Mouse (Mus musculus): ENCODE results near the gene Flna. TPM values are rescaled to one million over a fixed set of nuclear protein-coding genes. Genes with fewer than 3 reads are reported as not detected.

Flna gene
- 499 and 568 TPM in 2 replicates for polyA plus RNA-seq (2012; rRNA removed)

DNA sequence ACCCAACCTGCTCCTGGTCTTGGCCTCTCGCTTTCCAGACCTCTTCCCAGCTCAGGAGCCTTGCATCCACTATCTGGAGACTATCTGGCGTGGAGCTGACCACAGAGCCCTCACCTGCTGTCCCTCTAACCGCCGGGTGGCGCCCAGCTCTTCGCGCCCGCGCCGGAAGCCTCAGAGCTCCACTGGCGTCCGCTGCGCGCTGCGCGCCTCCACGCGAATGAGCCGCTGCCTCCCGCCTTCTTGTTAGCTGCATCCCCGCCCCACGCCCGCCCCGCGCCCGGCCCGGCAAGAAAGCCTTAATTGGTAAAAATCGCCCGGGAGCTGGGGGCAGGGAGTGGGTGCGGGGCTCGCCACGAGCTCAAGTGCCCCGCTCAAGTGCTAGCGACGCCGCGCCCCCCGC, at the start of gene Flna:
Gene Flna (minus strand): TSS at position 206 of the 400 bp plus-strand sequence.
- peak within 1 kb of the TSS; percentile 91 for H3K27ac ChIP-seq (ENCODE audit: insufficient read depth, low read length)
- H3K4me1 ChIP-seq (ENCODE audit: control insufficient read depth, insufficient read depth, insufficient read length) = peaks cover 6% of the 10 kb centered on the region
- 23% methylated on average over 38 of the region's 38 CpGs for WGBS
- TF ChIP-seq POLR2A (IDR thresholded peaks at IDR 0.05; ENCODE audit: low read depth, low read length) (no peak; the same call in 1 of the 2 replicates), CTCF (IDR thresholded peaks at IDR 0.05; ENCODE audit: extremely low read depth, insufficient read depth, insufficient read length, insufficient replicate concordance) (0 out of 2 replicates have a peak, but pooled peaks have one; percentile 24)
- no peaks in the 10 kb centered on the region for H3K27me3 ChIP-seq (ENCODE audit: control insufficient read depth, insufficient read depth, low read length)
- peak within 1 kb of the TSS; percentile 63 for H3K4me3 ChIP-seq (ENCODE audit: extremely low read depth, insufficient read depth, insufficient read length)
- peak in 1 of 2 experiments; percentile 67 for DNase-seq (ENCODE audit: low read depth in 1 of 2, low spot score in 2 of 2)
- H3K36me3 ChIP-seq (ENCODE audit: control insufficient read depth, insufficient read depth, low read length) = no peaks in the 10 kb centered on the region

DNA sequence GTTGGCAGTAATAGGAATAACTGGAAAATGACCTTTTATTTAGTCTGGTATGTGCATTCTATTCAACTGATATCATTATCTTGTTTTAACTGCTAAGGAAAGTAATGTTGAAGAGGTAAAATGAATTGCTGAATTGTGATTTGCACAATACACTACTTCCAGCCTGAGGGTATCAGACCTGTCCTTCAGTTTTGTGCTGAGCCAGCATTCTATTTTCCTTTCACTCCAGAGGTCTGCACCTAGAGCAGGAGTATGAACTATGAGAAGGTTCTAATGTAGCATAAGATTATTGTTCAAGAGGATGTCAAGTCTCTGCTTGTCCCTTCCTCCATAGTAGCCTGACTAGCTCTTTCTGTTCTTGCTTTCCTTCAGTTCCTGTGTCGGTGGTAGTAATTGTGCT, 48.7 kb upstream of the Flna start:
- H3K4me1 ChIP-seq (ENCODE audit: control insufficient read depth, insufficient read depth, insufficient read length) = peaks cover 5% of the 10 kb centered on the region; the same call in 1 of the 2 replicates
- H3K4me3 ChIP-seq (ENCODE audit: extremely low read depth, insufficient read depth, insufficient read length) = no peak overlapping the region
- no peak overlapping the region; the same call in 1 of the 2 replicates for H3K27ac ChIP-seq (ENCODE audit: insufficient read depth, low read length)
- TF ChIP-seq POLR2A (IDR thresholded peaks at IDR 0.05; ENCODE audit: low read depth, low read length) (no peak), CTCF (IDR thresholded peaks at IDR 0.05; ENCODE audit: extremely low read depth, insufficient read depth, insufficient read length, insufficient replicate concordance) (no peak)
- peaks cover 12% of the 10 kb centered on the region for H3K36me3 ChIP-seq (ENCODE audit: control insufficient read depth, insufficient read depth, low read length)
- no peak for DNase-seq (ENCODE audit: low read depth in 1 of 2, low spot score in 2 of 2)
- 81% methylated on average over 1 of the region's 1 CpGs for WGBS
- H3K27me3 ChIP-seq (ENCODE audit: control insufficient read depth, insufficient read depth, low read length) = no peaks in the 10 kb centered on the region

DNA sequence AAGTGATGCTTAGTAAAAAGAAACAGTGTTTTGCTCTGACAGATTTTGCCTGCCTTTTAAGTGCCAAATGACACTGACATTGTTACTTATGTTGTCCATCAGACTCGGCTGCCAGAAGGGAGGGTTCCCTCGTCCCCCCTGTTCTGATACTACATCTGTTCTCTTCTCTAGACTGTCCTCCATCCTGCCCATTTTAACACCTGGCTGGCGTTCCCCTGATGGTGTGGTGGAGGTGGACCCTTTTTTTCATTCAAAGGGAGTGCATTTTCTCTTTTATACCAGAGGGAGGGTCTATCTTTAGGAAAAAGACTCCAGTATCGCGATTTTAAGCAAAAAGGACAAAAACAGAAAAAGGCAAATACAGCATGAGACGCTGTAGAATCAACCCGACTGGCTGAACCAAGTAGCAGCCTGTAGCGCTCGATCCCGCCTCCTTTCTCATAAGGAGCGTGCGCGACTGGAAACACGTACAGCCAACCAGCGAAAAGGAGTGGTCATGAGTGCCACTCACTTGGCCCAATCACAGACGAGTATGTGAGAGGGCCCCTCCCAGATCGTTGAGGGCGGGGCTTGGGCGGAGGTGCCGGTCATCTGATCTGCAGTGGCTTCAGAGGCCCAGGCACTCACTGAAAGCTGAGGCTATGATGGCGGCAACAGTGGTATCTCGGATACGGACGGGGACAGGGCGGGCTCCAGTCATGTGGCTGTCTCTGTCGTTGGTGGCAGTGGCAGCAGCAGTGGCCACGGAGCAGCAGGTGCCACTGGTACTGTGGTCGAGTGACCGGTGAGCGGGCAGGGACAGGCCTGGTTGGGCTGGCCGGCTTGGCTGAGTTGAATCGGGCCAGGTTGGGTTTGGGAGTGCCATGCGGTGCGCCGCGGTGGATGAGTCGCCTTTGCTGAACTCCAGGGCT, 47.2 kb upstream of the Flna start, which contains the start of gene Atp6ap1:
Gene Atp6ap1 (plus strand): TSS at position 560 of the 911 bp plus-strand sequence.
- peak; percentile 54; the same call in 1 of the 2 replicates for TF ChIP-seq POLR2A (IDR thresholded peaks at IDR 0.05; ENCODE audit: low read depth, low read length)
- no peak for TF ChIP-seq CTCF (IDR thresholded peaks at IDR 0.05; ENCODE audit: extremely low read depth, insufficient read depth, insufficient read length, insufficient replicate concordance)
- peaks cover 5% of the 10 kb centered on the region; the same call in 1 of the 2 replicates for H3K4me1 ChIP-seq (ENCODE audit: control insufficient read depth, insufficient read depth, insufficient read length)
- H3K27me3 ChIP-seq (ENCODE audit: control insufficient read depth, insufficient read depth, low read length) = no peaks in the 10 kb centered on the region
- DNase-seq (ENCODE audit: low read depth in 1 of 2, low spot score in 2 of 2) = peak; percentile 89 to 92
- peaks cover 8% of the 10 kb centered on the region for H3K36me3 ChIP-seq (ENCODE audit: control insufficient read depth, insufficient read depth, low read length)
- WGBS = 26% methylated on average over 37 of the region's 37 CpGs
- peak within 1 kb of the TSS; percentile 77 for H3K27ac ChIP-seq (ENCODE audit: insufficient read depth, low read length)
- peak within 1 kb of the TSS; percentile 93 for H3K4me3 ChIP-seq (ENCODE audit: extremely low read depth, insufficient read depth, insufficient read length)

DNA sequence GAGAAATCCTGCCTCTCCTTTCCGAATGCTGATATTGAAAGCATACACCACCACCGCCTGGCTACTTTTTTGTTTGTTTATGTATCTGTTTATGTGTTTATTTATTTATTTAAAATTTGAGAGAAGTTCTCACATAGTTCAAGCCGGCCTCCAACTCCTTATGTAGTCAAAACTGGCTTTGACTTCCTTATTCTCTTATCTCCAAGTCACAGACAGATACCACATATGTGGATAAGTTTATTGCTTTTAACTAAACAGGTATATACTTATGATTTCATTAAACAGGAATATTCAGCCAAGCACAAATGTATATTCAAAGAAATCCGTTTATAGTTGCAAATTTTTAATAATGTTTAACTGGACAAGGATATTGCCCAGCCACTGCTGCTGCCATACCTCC, 43.8 kb upstream of the Flna start:
- H3K4me3 ChIP-seq (ENCODE audit: extremely low read depth, insufficient read depth, insufficient read length) = no peak overlapping the region
- TF ChIP-seq POLR2A (IDR thresholded peaks at IDR 0.05; ENCODE audit: low read depth, low read length) (no peak), CTCF (IDR thresholded peaks at IDR 0.05; ENCODE audit: extremely low read depth, insufficient read depth, insufficient read length, insufficient replicate concordance) (no peak)
- 71% methylated on average over 4 of the region's 4 CpGs for WGBS
- no peak for DNase-seq (ENCODE audit: low read depth in 1 of 2, low spot score in 2 of 2)
- H3K27me3 ChIP-seq (ENCODE audit: control insufficient read depth, insufficient read depth, low read length) = no peaks in the 10 kb centered on the region
- H3K4me1 ChIP-seq (ENCODE audit: control insufficient read depth, insufficient read depth, insufficient read length) = no peaks in the 10 kb centered on the region
- no peaks in the 10 kb centered on the region; the same call in 1 of the 2 replicates for H3K36me3 ChIP-seq (ENCODE audit: control insufficient read depth, insufficient read depth, low read length)
- no peak overlapping the region for H3K27ac ChIP-seq (ENCODE audit: insufficient read depth, low read length)

DNA sequence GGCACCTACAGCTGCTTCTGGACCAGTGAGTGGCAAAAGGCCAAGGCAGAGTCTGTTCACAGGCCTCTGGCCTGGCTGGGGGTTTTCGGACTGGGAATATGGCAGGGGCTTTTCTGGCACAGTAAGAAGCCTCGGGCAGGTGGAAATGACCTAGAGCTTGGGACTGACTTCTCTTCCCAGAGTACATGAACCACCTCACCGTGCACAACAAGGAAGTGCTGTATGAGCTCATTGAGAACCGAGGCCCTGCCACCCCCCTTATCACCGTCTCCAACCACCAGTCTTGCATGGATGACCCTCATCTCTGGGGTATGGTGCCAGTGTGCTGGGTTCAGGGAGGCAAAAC, 33.4 kb upstream of the Flna start:
- TF ChIP-seq POLR2A (IDR thresholded peaks at IDR 0.05; ENCODE audit: low read depth, low read length) = no peak
- no peak for TF ChIP-seq CTCF (IDR thresholded peaks at IDR 0.05; ENCODE audit: extremely low read depth, insufficient read depth, insufficient read length, insufficient replicate concordance)
- Histone ChIP-seq H3K4me1 (ENCODE audit: control insufficient read depth, insufficient read depth, insufficient read length) (no peaks in the 10 kb centered on the region; the same call in 1 of the 2 replicates), H3K4me3 (ENCODE audit: extremely low read depth, insufficient read depth, insufficient read length) (peak overlapping the region; percentile 67), H3K27ac (ENCODE audit: insufficient read depth, low read length) (peak overlapping the region; percentile 74), H3K36me3 (ENCODE audit: control insufficient read depth, insufficient read depth, low read length) (peaks cover 1% of the 10 kb centered on the region; the same call in 1 of the 2 replicates), H3K27me3 (ENCODE audit: control insufficient read depth, insufficient read depth, low read length) (no peaks in the 10 kb centered on the region)
- no peak for DNase-seq (ENCODE audit: low read depth in 1 of 2, low spot score in 2 of 2)
- 40% methylated on average over 5 of the region's 5 CpGs for WGBS

DNA sequence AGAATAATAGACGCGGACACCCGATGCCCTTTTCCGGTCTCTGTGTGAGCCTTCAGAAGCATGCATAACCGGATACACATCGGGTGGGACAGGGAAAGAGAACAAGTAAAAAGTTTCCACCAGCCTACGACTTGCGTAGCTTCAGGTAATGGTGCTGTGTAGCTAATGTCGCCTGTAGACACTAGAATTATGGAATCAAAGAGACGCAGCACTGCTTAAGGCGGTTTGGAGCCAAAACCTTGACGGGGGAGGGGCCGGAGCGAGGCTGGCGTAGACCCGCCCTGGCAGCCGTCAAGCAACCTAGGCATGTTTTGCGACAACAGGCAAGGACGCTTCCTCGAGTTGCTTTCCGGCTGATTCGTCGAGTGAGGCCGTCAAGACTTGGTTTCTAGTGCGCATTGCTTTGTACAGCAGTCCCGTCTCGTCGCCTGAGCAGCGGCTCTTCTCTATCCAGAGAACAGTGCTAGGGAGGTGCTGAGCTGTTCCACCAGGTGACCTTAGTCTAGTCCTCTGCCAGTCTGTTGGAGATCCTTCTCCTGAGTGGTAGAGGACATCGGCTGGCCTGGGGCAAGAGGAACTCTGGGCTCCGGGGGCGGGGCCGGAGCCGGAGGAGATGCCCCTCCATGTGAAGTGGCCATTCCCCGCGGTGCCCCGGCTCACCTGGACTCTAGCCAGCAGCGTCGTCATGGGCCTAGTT, 32.9 kb upstream of the Flna start:
- Histone ChIP-seq H3K27me3 (ENCODE audit: control insufficient read depth, insufficient read depth, low read length) (no peaks in the 10 kb centered on the region), H3K4me3 (ENCODE audit: extremely low read depth, insufficient read depth, insufficient read length) (peak overlapping the region; percentile 67), H3K27ac (ENCODE audit: insufficient read depth, low read length) (peak overlapping the region; percentile 74), H3K4me1 (ENCODE audit: control insufficient read depth, insufficient read depth, insufficient read length) (no peaks in the 10 kb centered on the region; the same call in 1 of the 2 replicates), H3K36me3 (ENCODE audit: control insufficient read depth, insufficient read depth, low read length) (peaks cover 1% of the 10 kb centered on the region; the same call in 1 of the 2 replicates)
- DNase-seq (ENCODE audit: low read depth in 1 of 2, low spot score in 2 of 2) = peak; percentile 71 to 83
- WGBS = 30% methylated on average over 39 of the region's 39 CpGs
- TF ChIP-seq POLR2A (IDR thresholded peaks at IDR 0.05; ENCODE audit: low read depth, low read length) (no peak), CTCF (IDR thresholded peaks at IDR 0.05; ENCODE audit: extremely low read depth, insufficient read depth, insufficient read length, insufficient replicate concordance) (no peak)

Measured in spleen, adult 2 months (tissue).